Mouse (Mus musculus): Measurements from ENCODE around the gene Acta2. TPM values are rescaled to one million over a fixed set of nuclear protein-coding genes. Genes with fewer than 3 reads are reported as not detected.

Gene Acta2
- total RNA-seq (2012; rRNA removed): not detected in 2 replicates
- total RNA-seq (2014; rRNA removed): 0.13 TPM in 1 of 2 replicates, not detected in the other
- 0.31 and 0.52 TPM in 2 replicates for polyA plus RNA-seq (2012; ENCODE audit: insufficient read length, low read depth)

- in situ Hi-C loops (cut with MboI; ENCODE audit: low pct_ligation_motif_present, low pct_unique_long_range_greater_than_20kb, low sequenced_read_pairs) (no loop called here), dilution Hi-C loops (cut with MboI; ENCODE audit: extremely low pct_ligation_motif_present, extremely low pct_unique_long_range_greater_than_20kb, low sequenced_read_pairs) (no loop called here)
- H3K79me2 ChIP-seq (replicated peaks; ENCODE audit: control insufficient read depth, extremely low read depth, insufficient read depth, poor library complexity, severe bottlenecking): no peaks in the 10 kb centered on the region
- H3K4me2 ChIP-seq (ENCODE audit: insufficient read depth, low read depth, poor library complexity, severe bottlenecking): peak within 1 kb of the TSS; percentile 72
- no peaks in the 10 kb centered on the region for H3K36me3 ChIP-seq (replicated peaks in 1 of 2; ENCODE audit: control insufficient read depth in 1 of 2, insufficient read depth in 1 of 2, low read length in 1 of 2)
- peaks cover 5 to 19% of the 10 kb centered on the region in 2 experiments; a peak in 3 of 4 replicates for H3K4me1 ChIP-seq (ENCODE audit: control insufficient read depth in 1 of 2, insufficient read depth in 2 of 2)
- TF ChIP-seq MEF2A (IDR thresholded peaks at IDR 0.05; ENCODE audit: borderline replicate concordance, low read depth, low read length): no peak
- TF ChIP-seq NELFE (IDR thresholded peaks at IDR 0.05; ENCODE audit: low read depth, low read length): no peak
- TF ChIP-seq NRF1 (IDR thresholded peaks at IDR 0.05; ENCODE audit: low read depth, low read length): no peak
- no peak for TF ChIP-seq CHD2 (IDR thresholded peaks at IDR 0.05; ENCODE audit: low read length)
- TF ChIP-seq JUN (IDR thresholded peaks at IDR 0.05; ENCODE audit: insufficient read depth, low read depth, low read length): no peak
- no peak for TF ChIP-seq BHLHE40 (IDR thresholded peaks at IDR 0.05; ENCODE audit: low read depth, low read length)
- TF ChIP-seq RAD21 (IDR thresholded peaks at IDR 0.05; ENCODE audit: low read depth, low read length): no peak
- TF ChIP-seq PAX5 (IDR thresholded peaks at IDR 0.05; ENCODE audit: low read length): no peak
- TF ChIP-seq GABPA (IDR thresholded peaks at IDR 0.05; ENCODE audit: insufficient replicate concordance, low read depth, low read length): no peak
- TF ChIP-seq TCF12 (IDR thresholded peaks at IDR 0.05; ENCODE audit: low read depth, low read length): no peak
- no peak within 1 kb of the TSS for H3K27ac ChIP-seq (ENCODE audit: insufficient read depth, low read depth)
- no peaks in the 10 kb centered on the region for H3K27me3 ChIP-seq (replicated peaks)
- H3K9ac ChIP-seq (ENCODE audit: insufficient read depth, low read depth): no peak within 1 kb of the TSS
- H3K4me3 ChIP-seq (replicated peaks in 1 of 3; ENCODE audit: low read depth in 2 of 3, low read length in 2 of 3, poor library complexity in 1 of 3): no peak within 1 kb of the TSS
- no peak for DNase-seq (ENCODE audit: extremely low read depth)
- no peaks in the 10 kb centered on the region for H3K9me3 ChIP-seq (replicated peaks; ENCODE audit: low read length)
Observed at GRCm38 (mm10) chr19:34254880-34255681, at the start of gene Acta2. Gene Acta2 (minus strand): TSS chr19:34255590.

- no peak for TF ChIP-seq SMC3 (IDR thresholded peaks at IDR 0.05; ENCODE audit: low read depth, low read length)
- no peak overlapping the region for H3K4me2 ChIP-seq (ENCODE audit: insufficient read depth, low read depth, poor library complexity, severe bottlenecking)
- H3K4me3 ChIP-seq (replicated peaks in 1 of 3; ENCODE audit: low read depth in 2 of 3, low read length in 2 of 3, poor library complexity in 1 of 3): no peak overlapping the region
- peaks cover 17% of the 10 kb centered on the region for H3K79me2 ChIP-seq (replicated peaks; ENCODE audit: control insufficient read depth, extremely low read depth, insufficient read depth, poor library complexity, severe bottlenecking)
- no peaks in the 10 kb centered on the region for H3K9me3 ChIP-seq (replicated peaks; ENCODE audit: low read length)
- in situ Hi-C loops (cut with MboI; ENCODE audit: low pct_ligation_motif_present, low pct_unique_long_range_greater_than_20kb, low sequenced_read_pairs): no loop called here
- dilution Hi-C loops (cut with MboI; ENCODE audit: extremely low pct_ligation_motif_present, extremely low pct_unique_long_range_greater_than_20kb, low sequenced_read_pairs): no loop called here
- no peak for DNase-seq (ENCODE audit: extremely low read depth)
- H3K9ac ChIP-seq (ENCODE audit: insufficient read depth, low read depth): no peak overlapping the region
- H3K27me3 ChIP-seq (replicated peaks): no peaks in the 10 kb centered on the region
- no peak overlapping the region for H3K27ac ChIP-seq (ENCODE audit: insufficient read depth, low read depth)
- H3K36me3 ChIP-seq (replicated peaks in 1 of 2; ENCODE audit: control insufficient read depth in 1 of 2, insufficient read depth in 1 of 2, low read length in 1 of 2): peaks cover 28 to 58% of the 10 kb centered on the region in 2 experiments
- H3K4me1 ChIP-seq (ENCODE audit: control insufficient read depth in 1 of 2, insufficient read depth in 2 of 2): peaks cover 34 to 76% of the 10 kb centered on the region in 2 experiments
Observed at GRCm38 (mm10) chr19:34304917-34305316, 49.5 kb upstream of the Acta2 start.

- Histone ChIP-seq H3K9me3 (replicated peaks; ENCODE audit: low read length) (no peaks in the 10 kb centered on the region), H3K4me2 (ENCODE audit: insufficient read depth, low read depth, poor library complexity, severe bottlenecking) (no peak overlapping the region)
- TF ChIP-seq BHLHE40 (IDR thresholded peaks at IDR 0.05; ENCODE audit: low read depth, low read length) (peak; percentile 79), TBP (conservative IDR thresholded peaks at IDR 0.05; ENCODE audit: low read depth, low read length) (no peak), MAFK (IDR thresholded peaks at IDR 0.05; ENCODE audit: insufficient replicate concordance, low read length) (peak; percentile 57; the same call in 1 of the 2 replicates), SIN3A (IDR thresholded peaks at IDR 0.05; ENCODE audit: low read length) (0 out of 2 replicates have a peak, but pooled peaks have one; percentile 34), IRF4 (IDR thresholded peaks at IDR 0.05; ENCODE audit: low read depth, low read length) (peak; percentile 53; the same call in 1 of the 2 replicates), ETS1 (conservative IDR thresholded peaks at IDR 0.05; ENCODE audit: low read depth, low read length) (peak; percentile 54), KAT2A (IDR thresholded peaks at IDR 0.05; ENCODE audit: insufficient replicate concordance, low read length) (no peak), USF1 (IDR thresholded peaks at IDR 0.05; ENCODE audit: low read depth, low read length) (no peak; the same call in 1 of the 2 replicates), MAX (IDR thresholded peaks at IDR 0.05; ENCODE audit: low read length) (0 out of 2 replicates have a peak, but pooled peaks have one; percentile 41)
Observed at GRCm38 (mm10) chr19:34300430-34300829, 45.0 kb upstream of the Acta2 start.

More at GRCm38 (mm10) chr19:34300430-34300829, 45.0 kb upstream of the Acta2 start:
- no peaks in the 10 kb centered on the region for H3K27me3 ChIP-seq (replicated peaks)
- peaks cover 18 to 48% of the 10 kb centered on the region in 2 experiments for H3K36me3 ChIP-seq (replicated peaks in 1 of 2; ENCODE audit: control insufficient read depth in 1 of 2, insufficient read depth in 1 of 2, low read length in 1 of 2)
- in situ Hi-C loops (cut with MboI; ENCODE audit: low pct_ligation_motif_present, low pct_unique_long_range_greater_than_20kb, low sequenced_read_pairs) (no loop called here), dilution Hi-C loops (cut with MboI; ENCODE audit: extremely low pct_ligation_motif_present, extremely low pct_unique_long_range_greater_than_20kb, low sequenced_read_pairs) (no loop called here)
- H3K27ac ChIP-seq (ENCODE audit: insufficient read depth, low read depth): no peak overlapping the region; the same call in 1 of the 2 replicates
- H3K4me3 ChIP-seq (replicated peaks in 1 of 3; ENCODE audit: low read depth in 2 of 3, low read length in 2 of 3, poor library complexity in 1 of 3): no peak overlapping the region
- peaks cover 43% of the 10 kb centered on the region for H3K79me2 ChIP-seq (replicated peaks; ENCODE audit: control insufficient read depth, extremely low read depth, insufficient read depth, poor library complexity, severe bottlenecking)
- peaks cover 45 to 95% of the 10 kb centered on the region in 2 experiments for H3K4me1 ChIP-seq (ENCODE audit: control insufficient read depth in 1 of 2, insufficient read depth in 2 of 2)
- DNase-seq (ENCODE audit: extremely low read depth): no peak
- H3K9ac ChIP-seq (ENCODE audit: insufficient read depth, low read depth): no peak overlapping the region

Data from CH12.LX (cell line).